Mouse (Mus musculus): Measurements from ENCODE around the gene Rassf1.
"Not testable (repeated sequence)": the region's sequence is repeated elsewhere in the genome, so short reads cannot be mapped to it uniquely, and the experiment has no call there.

Gene Rassf1

DNA sequence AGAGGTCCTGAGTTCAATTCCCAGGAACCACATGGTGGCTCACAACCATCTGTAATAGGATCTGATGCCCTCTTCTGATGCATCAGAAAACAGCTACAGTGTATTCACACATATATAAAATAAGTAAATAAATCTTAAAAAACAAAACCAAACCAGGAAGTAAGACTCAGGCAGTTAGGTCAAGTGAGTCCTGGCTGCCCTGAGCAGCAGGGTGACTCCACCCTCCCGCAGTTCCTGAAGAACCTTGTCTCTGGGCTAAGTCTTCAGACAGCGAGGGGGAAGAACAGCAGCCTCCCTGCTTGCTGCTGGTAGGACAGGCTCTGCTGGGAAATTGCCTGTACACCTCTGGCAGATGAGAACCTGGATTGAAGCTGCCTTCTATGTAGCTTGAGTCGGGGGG, 5.0 kb downstream of the Rassf1 start:
- DNase-seq (ENCODE audit: low spot score): no peak

DNA sequence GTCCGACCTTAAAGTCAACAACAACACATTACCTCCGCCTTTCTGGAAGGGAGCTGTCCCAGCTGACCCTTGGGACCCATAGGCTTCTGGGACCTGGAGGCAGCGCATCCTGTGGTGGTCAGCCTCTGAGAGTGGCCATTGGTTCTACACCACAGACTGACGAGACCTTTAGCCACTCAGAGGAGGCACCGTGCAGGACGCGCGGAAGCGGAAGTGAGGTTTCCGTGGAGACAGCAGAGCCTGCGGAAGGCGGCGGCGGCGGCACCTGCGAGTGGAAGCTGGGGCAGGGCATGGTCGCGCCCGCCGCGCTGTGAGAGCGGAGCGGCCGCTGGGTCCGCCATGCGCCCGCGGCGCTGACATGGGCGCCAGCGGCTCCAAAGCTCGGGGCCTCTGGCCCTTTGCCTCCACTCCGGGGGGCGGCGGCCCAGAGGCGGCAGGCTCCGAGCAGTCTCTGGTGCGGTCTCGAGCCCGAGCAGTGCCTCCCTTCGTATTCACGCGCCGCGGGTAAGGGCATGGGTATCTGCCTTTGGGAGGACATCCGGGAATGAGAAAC, 11.8 kb downstream of the Rassf1 start, which contains the start of gene Tusc2:
Tusc2 (plus strand) TSS at position 227 of the 553 bp plus-strand sequence.
- peak; percentile 98 for DNase-seq (ENCODE audit: low spot score)

DNA sequence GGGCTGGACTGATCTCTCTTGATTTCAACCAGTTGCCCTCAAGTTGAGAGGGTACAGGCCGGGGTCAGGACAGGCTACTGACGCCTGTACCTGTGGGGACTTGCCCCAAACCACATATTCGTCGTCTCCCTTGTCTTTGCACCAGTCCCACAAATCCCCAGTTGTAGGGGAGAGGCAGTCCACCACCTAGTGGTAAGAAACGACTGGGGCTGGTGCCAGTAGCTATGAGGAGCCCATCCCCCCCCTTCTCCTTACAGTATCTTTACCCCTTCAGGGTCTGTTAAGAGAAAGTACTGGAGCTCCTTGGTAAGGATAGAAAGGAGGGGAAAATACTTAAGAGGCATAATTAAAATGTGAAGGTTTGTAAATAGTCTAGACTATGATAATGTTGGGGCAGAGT, 14.2 kb downstream of the Rassf1 start:
- not testable (repeated sequence) for DNase-seq (ENCODE audit: low spot score)

DNA sequence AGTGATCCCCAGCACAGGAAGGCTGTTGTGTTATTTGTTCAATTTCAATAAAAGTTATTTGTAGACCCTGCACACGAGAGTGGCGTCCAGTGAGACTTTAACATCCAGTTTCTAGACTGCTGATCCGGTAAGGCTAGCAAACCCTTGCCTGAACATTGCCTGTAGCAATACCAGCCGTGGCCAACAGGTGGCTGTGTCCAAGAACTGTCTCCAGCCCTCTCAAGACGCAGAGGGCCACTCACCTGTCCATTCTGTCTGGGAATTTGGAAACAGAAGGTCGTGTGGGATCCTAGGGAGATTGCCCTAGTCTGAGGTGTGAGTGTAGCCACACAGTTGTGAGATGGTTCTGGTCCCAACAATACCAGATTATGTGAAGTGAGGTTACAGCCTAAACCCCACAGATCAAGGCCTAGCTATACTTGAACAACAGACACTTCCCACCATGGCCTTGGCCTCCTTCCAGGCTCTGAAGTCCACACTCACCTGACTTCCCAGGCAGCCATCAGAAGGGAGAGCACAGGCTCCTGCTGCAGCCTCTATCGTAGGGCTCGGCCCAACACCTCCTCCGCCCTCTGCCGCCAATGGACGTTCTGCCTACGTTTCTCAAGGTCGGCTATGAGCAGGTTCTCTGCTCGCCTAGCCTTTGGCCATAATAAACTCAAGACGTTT, 14.8 kb downstream of the Rassf1 start:
- peak; percentile 92 for DNase-seq (ENCODE audit: low spot score)

DNA sequence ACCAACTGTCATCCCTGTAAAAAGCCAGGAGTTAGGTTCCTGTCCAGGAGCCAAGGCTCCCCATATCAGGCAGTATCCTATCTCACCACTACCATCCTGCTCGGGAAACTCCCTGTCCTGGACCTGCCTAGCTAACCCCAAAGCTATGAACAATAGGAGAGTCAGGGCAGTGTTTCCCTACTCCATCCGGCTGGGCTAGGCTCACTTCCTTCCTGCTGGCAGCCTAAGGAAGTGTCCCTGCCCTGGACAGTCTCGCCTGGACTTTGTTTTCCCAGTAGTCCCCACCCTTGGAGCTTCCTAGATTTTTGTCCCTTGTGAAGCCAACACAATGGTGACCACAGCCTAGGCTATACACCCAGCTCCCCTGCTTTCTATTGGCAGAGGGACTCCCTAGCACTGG, 15.5 kb downstream of the Rassf1 start:
- peak; percentile 86 for DNase-seq (ENCODE audit: low spot score)

DNA sequence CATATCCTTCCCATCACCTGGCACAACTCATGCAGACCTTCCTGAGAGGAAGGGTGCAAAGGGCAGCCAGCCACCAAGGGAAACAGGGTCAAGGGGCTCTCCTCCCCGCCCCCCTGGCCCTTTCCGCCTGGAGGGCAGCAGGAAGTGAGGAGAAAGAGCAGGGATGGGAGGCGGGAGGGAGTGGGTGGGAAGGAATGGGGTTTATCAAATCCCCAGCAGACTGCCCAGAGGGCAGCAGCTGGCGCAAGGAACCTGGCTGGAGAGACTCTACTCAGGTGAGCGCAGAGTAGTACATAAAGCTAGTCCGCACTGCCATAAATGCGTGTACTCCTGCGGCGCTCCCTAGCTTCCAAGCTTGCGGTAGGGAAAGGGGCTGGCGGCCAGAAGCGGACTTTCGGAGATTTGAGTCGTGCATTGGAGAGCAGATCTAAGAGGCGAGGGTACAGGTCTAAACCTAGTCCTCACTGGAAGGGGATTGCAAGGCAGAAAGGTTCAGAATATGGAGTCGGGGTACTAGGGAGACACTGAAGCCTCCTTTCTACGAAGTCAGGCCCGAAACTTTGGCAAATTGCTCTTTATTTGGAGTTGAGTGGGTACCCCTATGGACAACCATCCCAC, 16.5 kb downstream of the Rassf1 start, which contains the start of gene Hyal2:
Hyal2 (plus strand) TSS at position 244 of the 618 bp plus-strand sequence.
- DNase-seq (ENCODE audit: low spot score): peak; percentile 62

DNA sequence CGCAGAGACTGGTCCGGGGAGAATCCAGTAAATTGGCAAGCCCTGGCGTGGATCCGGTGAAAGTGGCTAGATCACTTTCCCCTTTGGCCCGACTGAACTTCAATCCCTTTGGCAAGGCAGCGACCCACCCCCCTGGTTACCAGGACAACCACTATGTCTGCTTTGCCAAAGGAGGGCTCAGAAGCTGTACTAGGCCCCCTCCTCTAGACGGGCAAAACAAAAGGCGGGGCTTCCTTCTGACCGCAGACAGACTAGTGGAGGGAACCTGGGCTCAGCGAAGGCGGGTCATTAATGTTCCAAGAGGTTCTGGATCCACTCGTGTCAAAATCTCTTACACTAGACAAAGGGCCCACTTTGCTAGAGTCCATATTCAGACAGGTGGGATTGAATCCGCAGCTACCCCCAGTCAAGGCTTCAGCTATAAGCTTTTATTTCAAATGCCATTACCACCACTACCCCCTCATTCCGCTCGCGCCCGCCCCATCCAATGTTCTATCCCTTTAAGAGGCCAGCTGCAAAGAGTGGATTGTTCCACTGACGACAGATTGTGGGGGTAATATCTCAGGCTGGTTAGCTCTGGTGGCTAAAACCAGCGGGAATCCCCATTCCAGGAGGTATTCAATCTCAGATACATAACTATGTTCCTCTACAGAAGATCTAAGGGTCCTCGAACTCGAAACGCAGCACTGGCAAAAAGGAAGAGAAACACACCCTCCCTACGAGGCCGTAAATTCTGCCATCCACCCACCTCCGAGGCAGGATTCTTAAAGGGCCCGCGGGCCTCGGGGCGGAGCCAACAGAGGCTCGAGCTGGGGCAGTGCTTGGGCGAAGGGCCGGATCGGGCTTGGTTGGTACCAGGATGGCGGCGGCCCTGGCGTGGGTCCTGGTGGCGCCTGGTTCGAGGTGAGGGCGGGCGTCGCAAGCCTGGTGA, 17.2 kb downstream of the Rassf1 start:
- DNase-seq (ENCODE audit: low spot score): peak; percentile 91

DNA sequence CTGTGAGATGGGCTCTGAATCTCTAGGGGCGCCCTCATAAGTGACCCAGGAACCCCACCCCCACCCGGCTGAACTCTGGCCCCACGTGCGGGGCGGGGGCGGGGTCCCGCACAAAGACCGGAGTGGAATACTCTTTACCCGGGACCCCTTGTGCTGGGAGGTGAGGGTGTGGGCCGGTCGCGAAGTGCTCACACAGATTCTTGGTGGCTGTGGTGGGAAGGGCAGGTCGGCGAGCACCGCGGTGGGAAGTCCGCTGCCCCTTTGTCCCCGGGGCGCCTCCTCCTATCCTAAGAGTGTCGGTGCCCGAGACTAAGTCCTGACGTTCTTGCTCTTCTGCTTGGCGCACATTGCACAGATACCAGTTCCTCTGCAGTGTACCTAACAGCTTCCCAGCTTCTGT, 17.9 kb downstream of the Rassf1 start:
- no peak for DNase-seq (ENCODE audit: low spot score)

DNA sequence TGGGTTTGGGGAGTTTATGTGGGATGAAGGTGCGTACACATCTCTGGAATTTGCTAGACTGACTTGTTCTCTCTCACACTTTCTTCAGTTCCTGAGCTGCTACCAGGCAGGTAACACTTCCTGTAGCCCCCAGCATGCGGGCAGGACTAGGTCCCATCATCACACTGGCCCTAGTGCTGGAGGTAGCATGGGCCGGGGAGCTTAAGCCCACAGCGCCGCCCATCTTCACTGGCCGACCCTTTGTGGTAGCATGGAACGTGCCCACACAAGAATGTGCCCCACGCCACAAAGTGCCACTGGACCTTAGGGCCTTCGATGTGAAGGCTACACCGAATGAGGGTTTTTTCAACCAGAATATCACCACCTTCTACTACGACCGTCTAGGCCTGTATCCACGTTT, 18.7 kb downstream of the Rassf1 start:
- DNase-seq (ENCODE audit: low spot score): no peak

DNA sequence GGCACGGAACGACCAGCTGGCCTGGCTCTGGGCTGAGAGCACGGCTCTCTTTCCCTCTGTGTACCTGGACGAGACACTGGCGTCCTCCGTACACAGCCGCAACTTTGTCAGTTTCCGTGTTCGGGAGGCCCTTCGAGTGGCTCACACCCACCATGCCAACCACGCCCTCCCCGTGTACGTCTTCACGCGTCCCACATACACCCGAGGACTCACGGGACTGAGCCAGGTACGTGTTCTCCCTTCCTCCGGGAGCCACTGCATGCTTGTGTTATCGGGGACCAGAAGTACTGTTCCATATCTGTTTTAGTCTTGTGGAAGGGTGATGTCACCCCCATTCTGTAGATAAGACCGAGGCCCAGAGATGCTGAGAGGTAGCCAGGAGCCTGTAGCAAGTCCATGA, 19.5 kb downstream of the Rassf1 start:
- no peak for DNase-seq (ENCODE audit: low spot score)

DNA sequence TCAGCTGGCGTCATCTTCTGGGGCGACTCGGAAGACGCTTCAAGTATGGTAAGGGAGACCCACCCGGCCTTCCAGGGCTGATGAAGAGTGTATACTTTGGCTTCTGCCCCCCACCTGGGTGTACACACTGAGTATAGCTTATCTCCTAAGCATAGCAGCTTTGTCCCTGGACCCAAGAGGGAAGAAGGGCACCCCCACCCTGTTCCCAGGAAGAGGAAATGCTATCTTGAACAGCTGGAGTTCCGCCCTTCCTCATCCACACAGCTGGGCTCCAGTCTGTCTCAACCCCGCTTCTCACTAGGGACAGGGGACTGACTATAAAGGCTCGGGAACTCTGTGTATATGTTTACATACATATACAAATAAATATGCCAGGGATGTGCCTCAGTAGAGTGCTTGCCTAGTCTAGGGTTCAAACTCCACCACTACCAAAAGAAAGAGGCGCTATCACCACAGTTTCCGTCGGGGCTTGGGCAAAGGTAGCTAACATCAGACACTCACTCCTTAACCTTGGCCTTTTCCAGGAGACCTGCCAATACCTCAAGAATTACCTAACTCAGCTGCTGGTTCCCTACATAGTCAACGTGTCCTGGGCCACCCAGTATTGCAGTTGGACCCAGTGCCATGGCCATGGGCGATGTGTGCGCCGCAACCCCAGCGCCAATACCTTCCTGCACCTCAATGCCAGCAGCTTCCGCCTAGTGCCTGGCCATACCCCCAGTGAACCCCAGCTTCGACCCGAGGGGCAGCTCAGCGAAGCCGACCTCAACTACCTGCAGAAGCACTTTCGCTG, 20.4 kb downstream of the Rassf1 start:
- peak; percentile 63 for DNase-seq (ENCODE audit: low spot score)

DNA sequence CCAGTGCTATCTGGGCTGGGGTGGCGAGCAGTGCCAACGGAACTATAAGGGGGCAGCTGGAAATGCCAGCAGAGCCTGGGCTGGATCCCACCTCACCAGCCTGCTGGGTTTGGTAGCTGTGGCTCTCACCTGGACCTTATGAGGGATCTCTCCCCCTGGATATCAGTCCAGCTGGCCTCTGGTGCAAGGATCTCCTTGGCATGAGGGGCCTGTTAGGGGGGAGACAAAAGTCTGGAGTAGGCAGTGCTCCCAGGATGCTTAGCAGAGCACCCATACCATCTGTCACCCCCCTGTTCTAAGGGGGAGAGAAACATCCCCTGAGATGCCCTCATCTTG, 20.9 kb downstream of the Rassf1 start:
- DNase-seq (ENCODE audit: low spot score): no peak

DNA sequence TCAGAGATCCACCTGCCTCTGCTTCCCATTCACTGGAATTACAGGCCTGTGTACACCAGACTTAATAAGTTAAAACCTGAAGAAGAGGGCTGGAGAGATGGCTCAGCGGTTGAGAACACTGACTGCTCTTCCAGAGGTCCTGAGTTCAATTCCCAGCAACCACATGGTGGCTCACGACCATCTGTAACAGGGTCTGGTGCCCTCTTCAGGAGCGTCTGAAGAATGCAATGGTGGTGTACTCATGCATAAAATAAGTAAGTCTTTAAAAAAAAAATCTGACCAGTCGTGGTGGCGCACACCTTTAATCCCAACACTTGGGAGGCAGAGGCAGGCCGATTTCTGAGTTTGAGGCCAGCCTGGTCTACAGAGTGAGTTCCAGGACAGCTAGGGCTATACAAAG, 22.4 kb downstream of the Rassf1 start:
- not testable (repeated sequence) for DNase-seq (ENCODE audit: low spot score)

DNA sequence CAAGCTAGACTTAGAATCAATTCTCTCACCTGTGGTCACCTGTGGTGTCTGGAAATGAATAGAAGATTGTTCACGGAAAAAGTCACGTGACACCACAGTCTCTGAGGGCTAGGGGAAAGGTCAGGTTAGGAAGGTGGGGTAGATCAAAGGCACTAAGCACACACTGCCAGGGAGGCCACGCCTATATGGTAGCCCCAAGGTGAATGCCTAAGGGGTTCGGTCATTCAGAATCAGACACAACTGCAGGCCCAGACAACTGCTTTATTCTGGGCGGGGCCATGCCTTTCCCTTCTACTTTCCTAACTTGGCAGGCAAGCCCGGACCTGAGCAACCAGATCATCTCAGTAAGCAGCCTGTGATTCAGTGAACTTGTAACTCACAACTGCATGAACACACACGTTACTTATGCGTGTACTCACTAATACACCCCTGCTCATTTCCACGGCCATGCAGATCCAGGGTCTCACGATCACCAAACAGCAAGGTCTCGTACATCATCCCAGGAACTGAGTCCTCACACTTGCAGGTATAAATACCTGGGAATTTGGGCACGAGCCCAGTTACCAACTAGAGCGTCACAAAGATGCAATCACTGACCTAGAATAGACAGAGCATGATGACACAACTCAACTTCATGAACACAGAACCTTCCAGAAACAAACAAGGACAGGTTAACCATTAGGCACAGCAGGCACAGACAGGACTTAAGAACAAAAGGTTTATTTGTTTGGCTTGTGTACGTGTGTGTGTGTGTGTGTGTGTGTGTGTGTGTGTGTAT, 24.4 kb downstream of the Rassf1 start:
- no peak for DNase-seq (ENCODE audit: low spot score)

DNA sequence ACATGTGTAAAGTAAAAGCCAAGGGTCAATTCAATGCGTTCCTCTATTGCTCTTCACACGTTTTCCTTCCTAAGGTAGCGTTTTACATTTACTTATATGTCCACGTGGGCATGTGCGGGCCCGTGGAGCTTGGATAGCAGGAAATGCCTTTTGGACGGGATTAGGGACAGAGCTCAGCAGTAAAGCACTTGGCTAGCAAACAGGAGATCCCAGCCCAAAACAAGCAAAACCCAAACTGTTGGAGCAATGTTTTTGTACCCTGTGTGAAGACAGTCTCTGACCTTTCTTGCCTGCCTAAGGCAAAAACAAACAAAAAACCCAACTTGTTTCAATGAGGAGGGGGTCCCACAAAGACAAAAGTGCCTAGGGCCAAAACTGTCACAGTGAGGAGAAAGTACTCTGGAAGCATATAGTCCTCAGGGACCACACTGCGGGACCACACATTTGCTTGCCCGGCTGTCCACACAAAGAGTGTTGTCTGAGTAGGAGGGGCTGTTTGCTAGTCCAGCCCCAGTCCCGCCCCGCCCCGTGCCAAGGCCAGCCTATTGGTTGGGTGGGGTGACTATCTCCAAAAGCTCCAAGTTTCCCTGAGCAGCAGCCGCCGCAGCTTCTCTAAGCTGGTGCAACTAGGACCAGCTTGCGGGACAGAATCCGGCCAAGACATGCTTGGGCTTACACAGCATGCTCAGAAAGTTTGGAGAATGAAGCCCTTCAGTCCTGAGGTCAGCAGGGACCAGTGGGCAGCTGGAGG, 25.2 kb downstream of the Rassf1 start, which contains the start of gene Hyal1:
Hyal1 (plus strand) TSS at position 571 of the 751 bp plus-strand sequence.
- peak; percentile 84 for DNase-seq (ENCODE audit: low spot score)

DNA sequence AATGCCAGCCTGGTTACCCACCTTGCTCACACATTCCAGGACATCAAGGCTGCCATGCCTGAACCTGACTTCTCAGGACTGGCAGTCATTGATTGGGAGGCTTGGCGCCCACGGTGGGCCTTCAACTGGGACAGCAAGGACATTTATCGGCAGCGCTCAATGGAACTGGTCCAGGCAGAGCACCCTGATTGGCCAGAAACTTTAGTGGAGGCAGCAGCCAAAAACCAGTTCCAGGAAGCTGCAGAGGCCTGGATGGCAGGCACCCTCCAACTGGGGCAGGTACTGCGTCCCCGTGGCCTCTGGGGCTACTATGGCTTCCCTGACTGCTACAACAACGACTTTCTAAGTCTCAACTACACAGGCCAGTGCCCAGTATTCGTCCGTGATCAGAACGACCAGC, 26.5 kb downstream of the Rassf1 start:
- DNase-seq (ENCODE audit: low spot score): no peak

DNA sequence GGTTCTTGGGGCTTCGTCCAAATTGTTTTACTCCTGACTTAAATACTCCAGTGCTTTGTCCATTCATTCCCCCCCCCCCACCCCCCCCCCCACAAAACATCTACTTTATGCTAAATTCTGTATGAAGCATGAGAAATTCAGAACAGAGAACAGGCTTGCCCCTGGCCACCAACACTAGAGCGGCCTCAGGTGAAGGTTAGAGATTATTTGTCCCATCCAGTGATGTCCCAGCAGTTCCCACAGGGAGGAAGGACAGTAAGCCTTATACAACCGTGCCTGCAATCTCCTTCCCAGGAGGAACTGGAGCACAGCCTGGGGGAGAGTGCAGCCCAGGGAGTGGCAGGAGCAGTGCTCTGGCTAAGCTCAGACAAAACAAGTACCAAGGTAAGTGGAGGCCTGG, 27.2 kb downstream of the Rassf1 start, which contains the start of gene Naa80:
Naa80 (plus strand) TSS at position 301 of the 400 bp plus-strand sequence.
- no peak for DNase-seq (ENCODE audit: low spot score)

DNA sequence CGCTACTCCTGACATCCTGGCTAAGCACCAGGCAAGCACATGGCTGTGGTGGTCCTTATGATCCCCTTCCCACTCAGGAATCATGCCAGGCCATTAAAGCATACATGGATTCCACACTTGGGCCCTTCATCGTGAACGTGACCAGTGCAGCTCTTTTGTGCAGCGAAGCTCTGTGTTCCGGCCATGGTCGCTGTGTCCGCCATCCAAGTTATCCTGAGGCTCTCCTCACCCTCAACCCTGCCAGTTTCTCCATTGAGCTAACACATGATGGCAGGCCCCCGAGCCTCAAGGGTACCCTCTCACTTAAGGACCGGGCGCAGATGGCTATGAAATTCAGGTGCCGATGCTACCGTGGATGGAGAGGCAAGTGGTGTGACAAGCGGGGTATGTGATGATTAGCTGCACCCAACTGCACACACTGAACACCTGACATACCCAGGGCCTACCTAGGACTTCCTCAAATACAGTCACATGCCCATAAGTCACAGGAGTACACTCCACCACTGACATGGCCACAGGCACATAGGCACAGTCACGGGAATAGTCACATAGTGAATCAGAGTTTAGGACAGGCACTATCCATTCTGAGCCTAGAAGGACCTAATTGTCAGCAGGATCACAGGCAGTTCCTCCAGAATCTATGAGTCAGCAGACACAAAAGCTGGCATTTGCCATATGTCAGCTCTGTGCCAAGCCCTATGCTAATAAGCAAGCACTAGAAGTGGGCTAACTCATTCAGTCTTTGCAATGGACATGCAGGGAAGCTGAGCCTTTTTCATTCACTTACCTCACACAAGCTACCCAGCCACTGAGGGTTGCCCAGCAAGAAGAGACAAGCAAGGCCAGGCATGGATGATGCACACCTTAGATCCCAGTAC, 27.9 kb downstream of the Rassf1 start:
- no peak for DNase-seq (ENCODE audit: low spot score)

All from lung, postnatal 25 days (tissue).